Mouse (Mus musculus) intestine, embryonic 15.5 days (tissue): ENCODE measurements around the gene Anks4b. TPM values are rescaled to one million over a fixed set of nuclear protein-coding genes. Genes with fewer than 3 reads are reported as not detected.

ENCODE experiments used
- ATAC-seq: fragments of 200-750 bp; cut with Nextera tagmentation; 2 replicates; pipeline ENCODE4 v1.8.0; 2017; ENCODE audit warnings: moderate TSS enrichment, moderate library complexity
- H3K27ac ChIP-seq: fragments of 300-500 bp; sonication (generic); 2 replicates; pipeline ENCODE4 v1.5.1; 2015; ENCODE audit warnings: mild to moderate bottlenecking, inconsistent platforms
- H3K27me3 ChIP-seq: fragments of 300-500 bp; sonication (generic); replicated peaks from 2 replicates; pipeline ENCODE4 v1.6.1; 2015; ENCODE audit warnings: inconsistent platforms
- H3K36me3 ChIP-seq: fragments of 300-500 bp; sonication (generic); 2 replicates; pipeline ENCODE4 v1.6.1; 2015; ENCODE audit warnings: inconsistent platforms
- H3K4me1 ChIP-seq: fragments of 300-500 bp; sonication (generic); replicated peaks from 2 replicates; pipeline ENCODE4 v1.6.1; 2015; ENCODE audit warnings: inconsistent platforms
- H3K4me2 ChIP-seq: fragments of 300-500 bp; sonication (generic); replicated peaks from 2 replicates; pipeline ENCODE4 v1.6.1; 2015; ENCODE audit warnings: mild to moderate bottlenecking, inconsistent platforms
- H3K4me3 ChIP-seq: fragments of 300-500 bp; sonication (generic); replicated peaks from 2 replicates; pipeline ENCODE4 v1.5.1; 2015; ENCODE audit warnings: inconsistent platforms
- H3K9ac ChIP-seq: fragments of 300-500 bp; sonication (generic); 2 replicates; pipeline ENCODE4 v1.6.1; 2015; ENCODE audit warnings: inconsistent platforms
- H3K9me3 ChIP-seq: fragments of 300-500 bp; sonication (generic); 2 replicates; pipeline ENCODE4 v1.6.1; 2016; ENCODE audit warnings: inconsistent platforms
- WGBS: fragments of 180-500 bp; shearing (Covaris S2); methylation state at CpG from one replicate; pipeline ENCODE4 v1.1.7; 2015; 5-methylcytosine and 5-hydroxymethylcytosine counted together
- polyA plus RNA-seq: library from polyadenylated mRNA; unstranded; fragments of >200 nt; fragmentation: Nextera tagmentation; extraction: Ambion mirVana; gene quantifications from 2 replicates; pipeline ENCODE4 v1.2.1, GENCODE M21; 2015

Gene Anks4b
- polyA plus RNA-seq, 1 experiment from 2014 or later: 9.2 TPM

GRCm38 (mm10) chr7:120192207-120192606, 18.5 kb downstream of the Anks4b start:
- H3K4me3 ChIP-seq: no peak overlapping the region
- H3K9ac ChIP-seq: no peak overlapping the region
- WGBS: 47% methylated on average over 3 of the region's 3 CpGs
- H3K27me3 ChIP-seq: no peaks in the 10 kb centered on the region
- no peak for ATAC-seq
- no peak overlapping the region for H3K27ac ChIP-seq
- H3K4me1 ChIP-seq: 0 out of 2 replicates have a peak, but pooled peaks cover 9% of the 10 kb centered on the region
- no peaks in the 10 kb centered on the region for H3K9me3 ChIP-seq
- no peaks in the 10 kb centered on the region for H3K36me3 ChIP-seq
- H3K4me2 ChIP-seq: no peak overlapping the region

GRCm38 (mm10) chr7:120192816-120193215, 19.2 kb downstream of the Anks4b start:
- Histone ChIP-seq H3K36me3 (no peaks in the 10 kb centered on the region), H3K4me1 (0 out of 2 replicates have a peak, but pooled peaks cover 9% of the 10 kb centered on the region), H3K4me3 (no peak overlapping the region), H3K4me2 (no peak overlapping the region), H3K27me3 (no peaks in the 10 kb centered on the region), H3K27ac (no peak overlapping the region), H3K9ac (no peak overlapping the region), H3K9me3 (no peaks in the 10 kb centered on the region)
- no peak for ATAC-seq
- 74% methylated on average over 6 of the region's 6 CpGs for WGBS

- Histone ChIP-seq H3K27me3 (no peaks in the 10 kb centered on the region), H3K4me1 (0 out of 2 replicates have a peak, but pooled peaks cover 3% of the 10 kb centered on the region), H3K27ac (no peak overlapping the region), H3K4me3 (no peak overlapping the region), H3K36me3 (no peaks in the 10 kb centered on the region), H3K9me3 (no peaks in the 10 kb centered on the region), H3K9ac (no peak overlapping the region), H3K4me2 (no peak overlapping the region)
- 88% methylated on average over 4 of the region's 4 CpGs for WGBS
- no peak for ATAC-seq
These were observed 21.5 kb downstream of the Anks4b start for GRCm38 (mm10) chr7:120195207-120195606.

- H3K4me1 ChIP-seq: peaks cover 6% of the 10 kb centered on the region; the same call in 1 of the 2 replicates
- H3K27ac ChIP-seq: no peak overlapping the region
- WGBS: 5% methylated on average over 14 of the region's 14 CpGs
- H3K4me2 ChIP-seq: peak overlapping the region; percentile 57
- no peaks in the 10 kb centered on the region for H3K36me3 ChIP-seq
- H3K27me3 ChIP-seq: peaks cover 17% of the 10 kb centered on the region
- peak overlapping the region; percentile 22 for H3K4me3 ChIP-seq
- ATAC-seq: no peak
- H3K9me3 ChIP-seq: no peaks in the 10 kb centered on the region
- 0 out of 2 replicates have a peak overlapping the region, but pooled peaks have one; percentile 17 for H3K9ac ChIP-seq
These were observed 27.6 kb downstream of the Anks4b start for GRCm38 (mm10) chr7:120201231-120201744.

GRCm38 (mm10) chr7:120201771-120202170, 28.1 kb downstream of the Anks4b start, which contains the start of gene Crym:
Gene Crym, minus strand, starts transcription at chr7:120202111.
- no peak within 1 kb of the TSS for H3K27ac ChIP-seq
- H3K4me1 ChIP-seq: peaks cover 6% of the 10 kb centered on the region; the same call in 1 of the 2 replicates
- H3K27me3 ChIP-seq: peaks cover 17% of the 10 kb centered on the region
- H3K9ac ChIP-seq: 0 out of 2 replicates have a peak within 1 kb of the TSS, but pooled peaks have one; percentile 17
- H3K36me3 ChIP-seq: no peaks in the 10 kb centered on the region
- ATAC-seq: no peak
- H3K4me3 ChIP-seq: peak within 1 kb of the TSS; percentile 22
- H3K9me3 ChIP-seq: no peaks in the 10 kb centered on the region
- peak within 1 kb of the TSS; percentile 57 for H3K4me2 ChIP-seq
- 6% methylated on average over 26 of the region's 26 CpGs for WGBS

GRCm38 (mm10) chr7:120203789-120204188, 30.1 kb downstream of the Anks4b start, which contains the start of gene Abca14:
Gene Abca14, plus strand, starts transcription at chr7:120203961.
- no peak within 1 kb of the TSS for H3K9ac ChIP-seq
- H3K36me3 ChIP-seq: no peaks in the 10 kb centered on the region
- H3K4me3 ChIP-seq: no peak within 1 kb of the TSS
- H3K4me1 ChIP-seq: peaks cover 6% of the 10 kb centered on the region; the same call in 1 of the 2 replicates
- H3K9me3 ChIP-seq: no peaks in the 10 kb centered on the region
- peaks cover 17% of the 10 kb centered on the region for H3K27me3 ChIP-seq
- 7% methylated on average over 26 of the region's 26 CpGs for WGBS
- H3K4me2 ChIP-seq: no peak within 1 kb of the TSS; the same call in 1 of the 2 replicates
- ATAC-seq: peak; percentile 90
- H3K27ac ChIP-seq: no peak within 1 kb of the TSS

- ATAC-seq: no peak
- Histone ChIP-seq H3K4me2 (no peak overlapping the region), H3K9ac (no peak overlapping the region), H3K9me3 (no peaks in the 10 kb centered on the region), H3K4me1 (peaks cover 6% of the 10 kb centered on the region; the same call in 1 of the 2 replicates), H3K27me3 (peaks cover 11% of the 10 kb centered on the region), H3K4me3 (no peak overlapping the region), H3K27ac (no peak overlapping the region), H3K36me3 (no peaks in the 10 kb centered on the region)
- 39% methylated on average over 9 of the region's 9 CpGs for WGBS
These were observed 32.3 kb downstream of the Anks4b start for GRCm38 (mm10) chr7:120205989-120206388.

- Histone ChIP-seq H3K4me2 (no peak overlapping the region), H3K9ac (no peak overlapping the region), H3K4me3 (no peak overlapping the region), H3K27ac (no peak overlapping the region), H3K4me1 (no peaks in the 10 kb centered on the region), H3K9me3 (no peaks in the 10 kb centered on the region), H3K36me3 (no peaks in the 10 kb centered on the region), H3K27me3 (no peaks in the 10 kb centered on the region)
- ATAC-seq: no peak
These were observed 54.9 kb downstream of the Anks4b start for GRCm38 (mm10) chr7:120228541-120228940.

Other genes with a start within 250 kb of the Anks4b start
- gene Dnah3, start 78.6 kb upstream of the Anks4b start, polyA plus RNA-seq: not detected in 2 replicates
- 27.7 and 28.5 TPM in 2 replicates for gene Tmem159, start 71.5 kb upstream of the Anks4b start, polyA plus RNA-seq
- 0.11 TPM in 1 of 2 replicates, not detected in the other for gene Zp2, start 28.6 kb upstream of the Anks4b start, polyA plus RNA-seq
- 1.6 and 2.3 TPM in 2 replicates for gene Crym, start 28.3 kb downstream of the Anks4b start, polyA plus RNA-seq
- gene Abca14, start 30.1 kb downstream of the Anks4b start, polyA plus RNA-seq: 0.13 TPM in 1 of 2 replicates, not detected in the other
- gene Abca15, start 154.8 kb downstream of the Anks4b start, polyA plus RNA-seq: not detected in 2 replicates
- not detected in 2 replicates for gene Abca16, start 235.8 kb downstream of the Anks4b start, polyA plus RNA-seq